Mouse (Mus musculus) gastrocnemius, adult 2 months (tissue): Measurements from ENCODE around the gene Trpm8. TPM values are rescaled to one million over a fixed set of nuclear protein-coding genes. Genes with fewer than 3 reads are reported as not detected.
A peak's percentile ranks its signal among the peaks of the same experiment; 100 is the strongest.

ENCODE experiments used
- DNase-seq: peaks from one replicate; pipeline ENCODE4 v3.0.0; 2022
- H3K27ac ChIP-seq: fragments of 200-600 bp; 2 replicates; pipeline ENCODE4 v1.8.1; 2022; ENCODE audit warnings: mild to moderate bottlenecking
- H3K4me3 ChIP-seq: fragments of 200-600 bp; 2 replicates; pipeline ENCODE4 v1.8.1; 2022; ENCODE audit warnings: mild to moderate bottlenecking, moderate library complexity
- CTCF ChIP-seq: fragments of 200-600 bp; IDR thresholded peaks from 2 replicates; pipeline ENCODE4 v1.8.1; 2022; ENCODE audit warnings: antibody characterized with exemption, mild to moderate bottlenecking, moderate library complexity
- intact Hi-C: fragments of 180-260 bp; cut with DNase I; formaldehyde crosslinking; loops from one replicate; pipeline ENCODE4 v1.15.1; 2025
- total RNA-seq, 2 experiments: library from RNA; stranded (reverse); gene quantifications; 2 replicates each; pipeline ENCODE4 v1.2.3; 2021

The Trpm8 gene
- total RNA-seq, 2 experiments from 2014 or later = not detected

DNA sequence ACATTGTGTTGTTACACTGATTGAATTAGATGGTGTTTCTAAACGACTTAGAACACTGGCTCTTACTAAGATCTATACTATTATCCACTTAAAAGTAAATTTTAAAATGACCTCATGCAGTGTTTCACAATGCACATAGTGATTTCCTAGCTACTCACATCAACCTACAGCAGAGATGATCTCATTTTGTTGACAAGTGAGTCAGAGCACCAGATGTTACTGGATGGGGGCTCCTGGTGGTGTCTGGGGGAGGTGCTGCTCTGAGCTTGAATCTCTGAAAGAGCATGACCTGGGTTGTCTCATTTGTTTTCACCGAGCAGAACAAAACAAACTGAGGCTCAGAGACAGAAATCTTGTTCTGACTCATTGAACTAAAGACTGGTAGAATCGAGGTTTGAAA is 68.1 kb downstream of the Trpm8 start:
- no peak for TF ChIP-seq CTCF
- intact Hi-C loops = no loop called here
- no peak overlapping the region for H3K27ac ChIP-seq
- DNase-seq = no peak
- no peak overlapping the region for H3K4me3 ChIP-seq

- Histone ChIP-seq H3K27ac (no peak overlapping the region), H3K4me3 (no peak overlapping the region)
- no peak for TF ChIP-seq CTCF
- DNase-seq = no peak
- intact Hi-C loops = no loop called here
Observed at GRCm38 (mm10) chr1:88348496-88349005, 71.1 kb downstream of the Trpm8 start.

GRCm38 (mm10) chr1:88350761-88351160 is 73.3 kb downstream of the Trpm8 start:
- no peak for TF ChIP-seq CTCF
- Histone ChIP-seq H3K27ac (no peak overlapping the region), H3K4me3 (no peak overlapping the region)
- intact Hi-C loops = loop anchor here (10.0 kb wide), 1 partner anchor 354 kb away; the partner anchor contains the start of gene Arl4c
- DNase-seq = no peak

DNA sequence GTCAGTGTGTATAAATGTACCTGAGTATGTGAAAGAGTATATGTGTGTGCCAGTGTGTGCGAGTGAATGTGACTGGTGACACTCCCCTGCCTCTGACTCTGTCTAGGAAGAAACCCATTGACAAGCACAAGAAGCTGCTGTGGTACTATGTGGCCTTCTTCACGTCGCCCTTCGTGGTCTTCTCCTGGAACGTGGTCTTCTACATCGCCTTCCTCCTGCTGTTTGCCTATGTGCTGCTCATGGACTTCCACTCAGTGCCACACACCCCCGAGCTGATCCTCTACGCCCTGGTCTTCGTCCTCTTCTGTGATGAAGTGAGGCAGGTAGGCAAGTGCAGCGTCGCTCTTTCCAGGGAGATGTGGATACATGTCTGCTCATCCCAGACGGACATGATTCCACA is 77.6 kb downstream of the Trpm8 start:
- no peak overlapping the region for H3K4me3 ChIP-seq
- H3K27ac ChIP-seq = no peak overlapping the region
- intact Hi-C loops = loop anchor here (10.0 kb wide), 1 partner anchor 350 kb away; the partner anchor contains the start of gene Arl4c
- no peak for DNase-seq
- TF ChIP-seq CTCF = no peak

GRCm38 (mm10) chr1:88355681-88356080 is 78.2 kb downstream of the Trpm8 start:
- no peak for DNase-seq
- TF ChIP-seq CTCF = no peak
- H3K4me3 ChIP-seq = no peak overlapping the region
- H3K27ac ChIP-seq = no peak overlapping the region
- intact Hi-C loops = loop anchor here (10.0 kb wide), 1 partner anchor 349 kb away; the partner anchor contains the start of gene Arl4c

- TF ChIP-seq CTCF = no peak
- no peak for DNase-seq
- H3K4me3 ChIP-seq = no peak overlapping the region
- H3K27ac ChIP-seq = no peak overlapping the region
- intact Hi-C loops = loop anchor here (10.0 kb wide), 1 partner anchor 348 kb away; the partner anchor contains the start of gene Arl4c
Observed at GRCm38 (mm10) chr1:88356616-88357015, 79.2 kb downstream of the Trpm8 start.

GRCm38 (mm10) chr1:88357458-88358090 is 80.1 kb downstream of the Trpm8 start:
- intact Hi-C loops = loop anchor here (10.0 kb wide), 1 partner anchor 347 kb away; the partner anchor contains the start of gene Arl4c
- TF ChIP-seq CTCF = peak; percentile 65
- no peak for DNase-seq
- no peak overlapping the region for H3K4me3 ChIP-seq
- H3K27ac ChIP-seq = no peak overlapping the region

DNA sequence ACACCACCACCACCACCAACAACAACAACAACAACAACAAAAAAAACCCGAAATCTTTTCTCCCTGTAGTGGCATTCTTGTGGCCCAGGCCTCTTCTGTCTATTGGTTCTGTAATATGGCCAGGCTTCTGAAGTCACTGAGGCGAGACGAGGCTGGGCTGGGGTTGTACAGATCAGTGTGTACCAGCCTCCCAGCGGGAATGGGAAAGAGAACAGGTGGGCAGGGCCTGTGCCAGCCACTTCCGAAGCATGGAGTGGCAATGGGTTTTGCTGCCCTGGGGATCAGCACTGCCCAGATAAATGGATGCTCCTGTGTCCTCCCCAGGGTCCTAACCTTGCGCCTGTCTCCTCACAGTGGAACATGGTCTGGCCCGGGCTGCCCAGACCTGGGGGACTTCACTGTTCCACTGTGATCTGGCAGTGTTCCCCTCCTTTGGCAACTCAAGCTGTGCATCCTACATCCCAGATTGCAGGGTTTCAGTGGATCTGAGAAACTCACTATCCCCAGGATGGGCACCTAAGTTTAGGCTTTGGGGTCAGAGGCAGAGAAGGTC is 80.7 kb downstream of the Trpm8 start:
- DNase-seq = no peak
- Histone ChIP-seq H3K27ac (no peak overlapping the region), H3K4me3 (no peak overlapping the region)
- intact Hi-C loops = loop anchor here (10.0 kb wide), 1 partner anchor 347 kb away; the partner anchor contains the start of gene Arl4c
- TF ChIP-seq CTCF = no peak

DNA sequence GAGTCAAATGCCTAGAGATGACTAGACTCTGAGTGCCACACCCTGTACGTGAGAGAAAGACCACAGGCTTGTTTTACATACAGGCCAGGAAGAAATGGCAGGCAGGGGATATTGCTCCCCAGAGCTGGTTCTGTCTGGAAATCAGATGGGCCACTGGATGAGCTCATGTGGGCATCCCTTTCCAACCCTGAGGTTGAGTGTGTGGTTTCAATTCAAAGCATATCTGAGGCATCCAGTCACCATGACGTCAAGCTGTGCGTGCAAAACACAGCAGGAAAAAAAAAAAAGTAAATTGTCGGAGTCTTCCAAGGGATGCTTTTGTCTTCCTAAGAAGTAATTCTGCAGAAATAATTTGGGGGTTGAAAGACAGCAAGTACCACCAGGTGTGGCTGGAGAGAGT is 83.6 kb downstream of the Trpm8 start:
- no peak for TF ChIP-seq CTCF
- Histone ChIP-seq H3K27ac (no peak overlapping the region), H3K4me3 (no peak overlapping the region)
- intact Hi-C loops = no loop called here
- DNase-seq = no peak

- intact Hi-C loops = no loop called here
- Histone ChIP-seq H3K4me3 (no peak overlapping the region), H3K27ac (no peak overlapping the region)
- no peak for TF ChIP-seq CTCF
- no peak for DNase-seq
Observed at GRCm38 (mm10) chr1:88366881-88367644, 89.6 kb downstream of the Trpm8 start.

DNA sequence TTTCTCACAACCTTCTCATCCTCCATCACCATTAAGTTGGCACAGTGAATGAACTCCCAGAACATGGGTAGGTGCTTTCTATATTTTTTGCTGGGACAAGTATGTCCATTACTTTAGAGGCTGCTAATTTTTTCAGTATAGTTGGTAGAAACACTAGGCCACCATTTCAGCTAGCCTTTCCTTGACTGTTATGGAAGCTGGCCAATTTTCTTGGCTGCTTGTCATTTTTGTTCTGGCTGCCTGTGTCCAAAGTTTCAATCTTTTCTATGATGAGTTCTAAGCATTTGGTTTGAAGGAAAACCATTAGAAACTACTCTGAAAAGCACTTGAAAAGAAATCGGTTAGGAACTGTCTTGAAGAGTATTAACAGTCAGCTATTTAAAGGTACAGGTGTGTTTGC is 101.0 kb downstream of the Trpm8 start:
- no peak overlapping the region for H3K4me3 ChIP-seq
- no peak for DNase-seq
- no peak for TF ChIP-seq CTCF
- no peak overlapping the region for H3K27ac ChIP-seq
- intact Hi-C loops = no loop called here

- H3K27ac ChIP-seq = no peak overlapping the region
- TF ChIP-seq CTCF = no peak
- no peak overlapping the region for H3K4me3 ChIP-seq
- intact Hi-C loops = no loop called here
- no peak for DNase-seq
Observed at GRCm38 (mm10) chr1:88391632-88392031, 114.2 kb downstream of the Trpm8 start.

DNA sequence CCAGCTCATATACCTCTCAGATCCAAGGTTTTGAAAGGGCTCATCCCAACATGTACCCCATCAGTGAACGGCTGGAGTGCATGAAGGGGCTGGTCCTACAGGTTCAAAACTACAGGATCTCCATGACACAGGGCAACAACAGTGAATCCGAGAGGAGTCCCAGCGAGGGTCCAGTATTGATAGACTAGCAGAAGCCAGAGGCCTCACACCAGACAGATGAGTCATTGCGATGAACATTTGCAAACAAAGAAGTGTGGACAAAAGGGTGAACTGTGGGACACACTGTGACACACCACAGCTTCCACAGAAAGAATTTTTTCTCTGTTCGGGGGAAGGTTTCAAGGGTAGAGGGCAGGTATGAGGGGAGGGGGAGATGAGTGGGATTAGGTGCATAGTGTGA is 115.9 kb downstream of the Trpm8 start:
- no peak overlapping the region for H3K4me3 ChIP-seq
- no peak overlapping the region for H3K27ac ChIP-seq
- intact Hi-C loops = no loop called here
- no peak for DNase-seq
- no peak for TF ChIP-seq CTCF
